ENCODE assay signal across 8 mouse cellular contexts in genomic region chr13:99391417-99391816, GRCm38 (mm10). TPM values are rescaled to one million over a fixed set of nuclear protein-coding genes. Genes with fewer than 3 reads are reported as not detected.
DNase-seq lines count a peak whose midpoint lies in the region; ATAC-seq lines count a peak whose summit lies in the region.

No protein-coding gene starts in this region.

- peak; percentile 41 to 52 for DNase-seq in kidney, postnatal 36 days
- DNase-seq in kidney, adult 18-20 months = no peak
- peak; percentile 84 for DNase-seq in adipocyte (ENCODE audit: low spot score)
- peak; percentile 79 for DNase-seq in cerebellum, adult 9-10 months
- peak; percentile 65 to 67 for DNase-seq in heart, postnatal 14 days
- peak; percentile 45 for DNase-seq in right cerebral cortex, postnatal 25 days
- no peak for DNase-seq in spleen, postnatal 36 days (ENCODE audit: low spot score in 2 of 2)

- no peak for ATAC-seq in erythroblast, adult 5-6 weeks (replicated peaks; ENCODE audit: low FRiP score, poor library complexity, severe bottlenecking)

- intact Hi-C loops in heart, postnatal 14 days (cut with DNase I) = no loop called here

RNA-seq across cellular contexts. Expression of gene Mrps27, which starts 46.8 kb away (rescaled TPM):
- 10 to 100 TPM; 37.2 to 42.8 TPM for total RNA-seq in heart, postnatal 14 days (2021)
- total RNA-seq in erythroblast, adult 5-6 weeks (2015; ENCODE audit: low replicate concordance) = 3.6 TPM in 1 of 2 replicates, not detected in the other
- total RNA-seq in erythroblast, adult 5-6 weeks (2017; ENCODE audit: low replicate concordance) = 1.9 and 3.5 TPM in 2 replicates

RNA-seq across cellular contexts. Expression of gene Ptcd2, which starts 46.9 kb away (rescaled TPM):
- total RNA-seq in heart, postnatal 14 days (2021) = 10 to 100 TPM; 41.4 to 43.1 TPM
- total RNA-seq in erythroblast, adult 5-6 weeks (2015; ENCODE audit: low replicate concordance) = 5.6 and 13.8 TPM in 2 replicates
- total RNA-seq in erythroblast, adult 5-6 weeks (2017; ENCODE audit: low replicate concordance) = 5.6 and 10.0 TPM in 2 replicates

Comparison
In these comparisons a context has a peak if more than half of its experiments do, and no peak if none do; other contexts are left out.
1. DNase-seq: peak in kidney, postnatal 36 days (2 of 2), adipocyte (single experiment), cerebellum, adult 9-10 months (single experiment), heart, postnatal 14 days (2 of 2) and right cerebral cortex, postnatal 25 days (single experiment); none in kidney, adult 18-20 months (single experiment) and spleen, postnatal 36 days (0 of 2).
2. RNA of gene Mrps27, which starts 46.8 kb away (total RNA-seq): 37.2 to 42.8 TPM in heart, postnatal 14 days; 1.9 to 3.6 TPM in erythroblast, adult 5-6 weeks; every median in the first group is over 4 times any median in the second.